Mouse (Mus musculus) ovary, postnatal 10 days (tissue): ENCODE results near the gene Cxcr2.

Experiments used
- DNase-seq: peaks from one replicate; pipeline ENCODE4 v3.0.0; 2022; ENCODE audit warnings: low spot score

Cxcr2 gene

GRCm38 (mm10) chr1:74197726-74198470 is 44.1 kb downstream of the Cxcr2 start:
- no peak for DNase-seq

GRCm38 (mm10) chr1:74199046-74199445 is 45.3 kb downstream of the Cxcr2 start:
- DNase-seq: no peak

GRCm38 (mm10) chr1:74201048-74201844 is 47.5 kb downstream of the Cxcr2 start:
- DNase-seq: no peak

GRCm38 (mm10) chr1:74203457-74203856 is 49.7 kb downstream of the Cxcr2 start:
- DNase-seq: no peak

GRCm38 (mm10) chr1:74205881-74206280 is 52.1 kb downstream of the Cxcr2 start:
- DNase-seq: no peak

- DNase-seq: no peak
Observed at GRCm38 (mm10) chr1:74206642-74207041, 52.9 kb downstream of the Cxcr2 start.

- no peak for DNase-seq
Observed at GRCm38 (mm10) chr1:74207906-74208305, 54.1 kb downstream of the Cxcr2 start.

- DNase-seq: no peak
Observed at GRCm38 (mm10) chr1:74208941-74209340, 55.2 kb downstream of the Cxcr2 start.
